Mouse (Mus musculus) liver (tissue): ENCODE results near the gene Pla1a.
"Not testable (repeated sequence)": the region's sequence is repeated elsewhere in the genome, so short reads cannot be mapped to it uniquely, and the experiment has no call there.

Source experiments
- DNase-seq: peaks from one replicate; pipeline ENCODE4 v3.0.0-alpha.2; 2020; ENCODE audit warnings: mixed read lengths

Gene Pla1a

DNA sequence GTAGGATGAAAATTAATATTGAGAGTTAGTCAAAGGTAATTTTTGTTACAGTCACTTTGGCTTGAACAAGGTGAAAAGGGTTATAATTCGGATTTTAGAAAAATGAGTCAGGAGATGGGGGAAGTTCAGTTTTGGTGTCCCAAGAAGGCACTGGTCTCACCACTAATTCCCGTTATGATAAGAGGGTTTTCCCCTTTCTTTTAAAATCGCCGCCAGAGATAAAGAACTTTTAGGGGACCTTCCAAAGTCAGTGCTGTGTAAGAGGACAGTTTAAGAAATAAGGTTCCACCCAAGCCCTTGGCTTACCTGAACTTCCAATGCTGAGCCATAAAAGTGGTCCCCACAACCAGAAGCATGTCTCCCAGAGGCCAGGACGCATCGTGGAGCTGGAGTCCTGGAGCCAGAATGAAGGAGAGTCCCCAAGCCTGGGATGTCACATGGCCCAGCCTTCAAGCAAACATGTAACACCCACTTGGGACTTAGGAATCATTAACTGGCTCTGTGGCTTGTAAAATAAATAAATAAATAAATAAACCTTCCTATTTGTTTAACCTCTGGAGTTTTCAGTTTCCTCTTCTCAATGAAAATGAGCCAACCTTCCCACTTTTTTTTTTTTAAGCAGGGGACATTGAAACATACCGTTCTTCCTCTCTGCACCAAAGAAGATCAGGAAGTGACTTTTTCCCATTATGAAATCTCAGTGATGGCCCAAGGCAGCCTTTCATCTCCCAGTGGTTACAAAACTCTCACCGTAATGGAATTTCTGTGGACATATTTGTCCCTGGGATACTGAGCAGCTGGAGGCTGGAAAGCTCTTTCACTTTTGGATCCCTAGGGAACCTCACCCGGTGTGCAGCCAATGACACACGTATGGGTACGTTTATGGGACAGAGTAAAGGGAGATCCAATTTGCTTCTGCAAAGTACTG lies at the start of gene Pla1a:
Gene Pla1a, minus strand, starts transcription at position 648 of the 928 bp plus-strand sequence.
- no peak for DNase-seq

GRCm38 (mm10) chr16:38481327-38481726 lies 48.4 kb upstream of the Pla1a start:
- peak; percentile 39 for DNase-seq

- DNase-seq, result no peak
Measured at GRCm38 (mm10) chr16:38478296-38478695, 45.4 kb upstream of the Pla1a start.

- not testable (repeated sequence) for DNase-seq
Measured at GRCm38 (mm10) chr16:38477241-38477608, 44.3 kb upstream of the Pla1a start.

DNA sequence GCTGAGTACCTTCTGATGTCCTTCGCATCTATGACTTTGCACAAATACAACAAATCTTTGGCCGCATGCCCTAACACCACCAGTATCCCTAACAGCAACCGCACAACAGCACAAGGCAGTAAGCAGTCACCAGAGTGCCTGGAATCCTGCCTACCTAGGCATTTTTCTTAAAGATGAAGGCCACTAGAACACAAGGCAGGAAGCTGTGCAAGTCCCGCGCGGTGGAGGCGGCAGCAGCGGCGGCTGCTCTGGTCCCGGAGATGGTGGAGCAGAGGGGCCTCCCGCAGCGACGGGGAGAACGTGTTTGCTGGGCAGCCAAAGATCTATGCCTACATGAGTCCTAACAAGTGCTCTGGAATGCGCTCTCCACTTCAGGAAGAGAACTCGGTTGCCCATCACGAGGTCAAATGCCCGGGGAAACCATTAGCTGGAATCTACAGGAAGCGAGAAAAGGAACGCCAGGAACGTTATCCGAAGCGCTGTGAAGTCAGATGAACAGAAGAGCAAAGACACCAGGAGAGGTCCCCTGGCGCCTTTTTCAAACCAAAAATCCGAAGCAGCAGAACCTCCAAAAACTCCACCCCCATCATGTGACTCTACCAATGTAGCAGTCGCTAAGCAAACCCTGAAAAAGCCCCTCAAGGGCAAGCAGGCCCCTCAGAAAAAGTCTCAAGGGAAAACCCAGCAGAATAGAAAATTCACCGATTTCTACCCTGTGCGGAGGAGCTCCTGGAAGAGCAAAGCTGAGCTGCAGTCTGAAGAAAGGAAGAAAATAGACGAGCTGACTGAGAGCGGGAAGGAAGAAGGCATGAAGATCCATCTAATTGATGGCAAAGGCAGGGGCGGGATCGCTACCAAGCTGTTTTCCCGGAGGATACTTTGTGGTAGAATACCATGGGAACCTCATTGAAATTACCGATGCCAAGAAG lies 43.6 kb upstream of the Pla1a start:
- peak; percentile 46 for DNase-seq

DNA sequence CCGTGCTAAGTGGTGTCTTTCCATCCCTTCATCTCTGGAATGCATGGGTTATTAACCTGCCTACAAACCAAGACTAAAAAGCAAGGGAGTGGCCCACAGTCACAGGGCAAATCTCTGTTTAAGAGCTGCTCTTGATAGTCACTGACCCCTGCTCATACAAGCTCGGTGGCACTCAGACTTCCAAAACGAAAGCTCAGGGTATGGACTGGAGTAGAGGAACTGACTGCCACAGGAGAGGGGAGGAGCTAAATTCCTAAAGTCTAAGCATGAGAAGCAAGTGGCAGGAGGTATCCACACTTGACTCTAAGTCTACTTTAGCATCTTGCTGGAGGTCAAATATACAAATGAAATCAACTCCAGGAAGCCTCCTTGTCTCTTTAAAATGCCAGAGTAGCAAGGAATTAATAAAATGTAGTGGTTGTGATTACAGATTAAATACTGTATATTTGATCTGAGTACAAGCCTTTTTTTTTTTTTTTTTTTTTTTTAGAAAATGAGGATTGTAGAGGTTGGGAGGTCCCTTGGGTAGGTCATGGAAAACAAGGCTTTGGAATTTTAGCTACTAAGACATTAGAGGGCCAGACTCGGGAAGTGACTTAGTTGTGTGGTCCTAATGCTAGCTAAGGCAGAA lies 42.9 kb upstream of the Pla1a start:
- no peak for DNase-seq

DNA sequence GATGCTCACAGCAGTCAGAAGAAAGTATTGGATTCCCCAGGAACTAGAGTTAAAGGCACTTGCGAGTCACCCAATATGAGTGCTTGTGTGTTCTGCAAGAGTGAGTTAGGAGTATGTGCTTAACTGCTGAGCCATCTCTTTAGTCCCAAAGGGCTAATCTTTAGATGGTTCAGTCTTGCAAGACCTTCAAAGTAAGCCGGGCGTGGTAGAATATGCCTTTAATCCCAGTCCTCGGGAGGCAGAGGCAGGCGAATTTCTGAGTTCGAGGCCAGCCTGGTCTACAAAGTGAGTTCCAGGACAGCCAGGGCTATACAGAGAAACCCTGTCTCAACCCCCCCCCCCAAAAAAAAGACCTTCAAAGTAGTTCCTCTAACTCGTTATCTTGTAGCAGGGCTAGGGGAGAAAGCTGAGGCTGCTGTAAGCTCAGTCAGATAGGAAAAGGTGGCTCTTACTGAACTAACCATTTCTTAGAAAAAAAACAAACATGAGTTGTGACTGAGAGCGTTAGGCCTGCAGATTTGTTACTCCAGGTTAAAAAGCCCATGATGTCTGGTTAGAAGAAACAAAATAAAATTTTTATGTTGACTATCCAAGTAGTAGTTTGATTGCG lies 41.8 kb upstream of the Pla1a start:
- DNase-seq, result no peak

DNA sequence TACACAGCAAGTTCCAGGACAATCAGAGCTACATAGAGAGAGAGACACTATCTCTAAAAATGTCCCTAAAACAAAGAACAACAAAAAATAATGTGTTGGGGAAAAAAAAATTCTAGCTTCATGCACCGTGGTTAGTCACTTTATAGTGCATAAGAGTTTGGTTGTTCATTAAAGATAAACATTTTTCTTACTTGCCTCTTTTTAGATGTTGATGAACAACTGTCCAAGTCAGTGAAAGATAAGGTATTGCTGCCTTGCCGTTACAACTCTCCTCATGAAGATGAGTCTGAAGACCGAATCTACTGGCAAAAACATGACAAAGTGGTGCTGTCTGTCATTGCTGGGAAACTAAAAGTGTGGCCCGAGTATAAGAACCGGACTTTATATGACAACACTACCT lies 40.7 kb upstream of the Pla1a start:
- no peak for DNase-seq

- no peak for DNase-seq
Measured at GRCm38 (mm10) chr16:38472507-38472873, 39.5 kb upstream of the Pla1a start.

GRCm38 (mm10) chr16:38471697-38472506 lies 39.0 kb upstream of the Pla1a start:
- no peak for DNase-seq

DNA sequence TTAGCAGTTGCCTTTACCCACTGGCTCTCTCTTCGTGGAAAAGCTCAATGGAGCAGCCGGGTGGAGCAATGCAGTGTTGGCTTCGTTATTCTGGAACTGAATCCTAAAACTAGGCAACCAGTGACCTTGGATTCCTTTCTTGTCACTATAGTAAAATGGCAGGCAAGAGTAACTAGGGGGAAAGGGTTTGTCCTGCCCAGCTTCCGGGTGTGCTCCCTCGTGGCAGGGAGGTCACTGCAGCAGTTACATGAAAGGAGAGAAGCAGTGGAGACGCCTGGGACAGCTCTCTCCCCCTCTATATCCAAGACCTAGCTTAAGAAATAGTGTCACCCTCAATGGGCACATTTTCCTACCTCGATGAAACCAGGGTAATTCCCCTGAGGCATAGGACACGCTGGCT lies 36.5 kb upstream of the Pla1a start:
- no peak for DNase-seq

DNA sequence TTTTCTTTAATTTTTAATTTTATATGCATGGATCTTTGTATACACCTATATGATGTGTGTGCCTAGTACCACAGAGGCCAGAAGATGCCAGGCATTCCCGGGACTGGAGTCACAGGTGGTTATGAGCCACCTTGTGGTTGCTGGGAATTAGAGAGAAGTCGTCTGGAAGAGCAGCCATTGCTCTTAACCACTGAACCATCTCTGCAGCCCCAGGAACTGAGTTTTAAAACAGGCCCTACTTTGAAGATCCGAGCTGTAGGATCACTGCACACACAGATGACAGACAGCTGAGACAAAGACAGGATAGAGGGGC lies 35.7 kb upstream of the Pla1a start:
- DNase-seq, result no peak

DNA sequence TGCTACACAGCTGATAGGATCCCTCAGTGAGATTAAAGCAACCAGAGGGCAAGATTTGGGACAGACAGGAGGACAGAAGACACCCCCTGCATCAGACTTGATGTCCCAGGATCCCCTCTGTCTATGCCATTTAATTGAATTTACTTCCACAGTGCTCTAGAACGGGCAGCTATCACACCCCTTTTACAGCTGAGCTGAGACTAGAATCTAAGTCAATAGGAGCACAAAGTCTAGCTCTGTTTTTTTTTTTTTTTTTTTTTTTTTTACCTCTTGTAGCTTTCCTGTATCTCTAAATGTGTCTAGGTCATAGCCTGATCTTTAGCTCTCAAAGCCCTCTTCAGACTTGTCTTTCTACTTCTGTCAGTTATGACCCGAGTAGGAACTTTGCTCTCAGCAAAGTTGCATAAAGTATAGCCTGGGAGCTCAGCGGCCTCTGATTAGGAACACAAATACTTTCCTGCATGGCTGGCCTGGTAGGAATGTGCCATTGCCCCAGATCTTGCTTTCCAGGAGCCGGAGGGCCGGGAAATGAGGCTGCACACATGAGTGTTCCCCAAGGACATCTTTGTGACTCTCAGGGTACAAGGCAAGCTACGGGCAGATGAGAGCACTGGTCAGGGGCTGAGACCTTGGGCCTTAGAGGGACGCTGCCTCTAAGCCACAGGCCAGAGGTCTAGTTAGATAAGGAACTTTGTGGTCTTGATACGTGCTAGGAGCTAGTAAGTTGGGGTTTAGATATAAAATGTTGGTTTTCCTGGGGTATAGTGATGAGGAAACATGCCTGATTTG lies 35.2 kb upstream of the Pla1a start:
- DNase-seq, result no peak

DNA sequence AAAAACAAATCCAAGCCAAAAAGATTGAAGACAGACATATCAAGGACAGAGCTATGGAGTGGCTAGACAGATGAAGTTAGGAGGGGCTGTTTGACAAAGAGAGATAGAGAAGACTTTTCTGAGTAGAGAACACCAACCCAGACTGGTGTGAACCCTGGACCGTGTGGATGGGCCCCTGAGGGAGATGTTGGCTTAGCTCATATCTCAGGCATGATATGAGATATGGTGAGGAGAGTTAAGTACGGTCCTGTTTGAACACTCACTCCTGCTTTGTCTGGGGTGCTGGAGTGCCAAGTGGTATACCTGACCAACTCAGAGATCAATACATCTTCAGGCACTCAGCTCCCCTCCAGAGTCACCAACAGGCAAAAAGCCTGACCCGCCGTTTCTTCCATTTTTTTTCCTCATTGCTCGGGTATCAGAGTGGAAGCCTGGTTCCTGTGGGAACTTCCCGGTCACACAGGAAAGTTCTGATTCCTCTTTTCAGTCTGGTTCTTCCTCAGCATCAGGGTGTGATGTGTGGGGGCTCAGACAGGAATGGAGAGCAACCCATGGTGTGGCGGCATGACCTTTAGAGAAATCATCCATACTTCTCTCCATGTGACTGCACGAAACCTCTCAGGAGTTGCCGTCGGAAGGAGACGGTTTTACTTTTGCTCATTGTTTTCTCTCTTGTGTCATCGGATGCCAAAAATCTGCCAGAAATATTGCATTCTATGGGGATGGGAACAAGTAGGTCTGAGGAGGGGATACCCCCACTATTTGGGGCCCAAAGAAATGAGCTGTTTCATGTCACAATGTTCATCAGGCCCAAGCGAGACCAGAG lies 34.4 kb upstream of the Pla1a start:
- DNase-seq, result no peak

GRCm38 (mm10) chr16:38466089-38466488 lies 33.1 kb upstream of the Pla1a start:
- no peak for DNase-seq

DNA sequence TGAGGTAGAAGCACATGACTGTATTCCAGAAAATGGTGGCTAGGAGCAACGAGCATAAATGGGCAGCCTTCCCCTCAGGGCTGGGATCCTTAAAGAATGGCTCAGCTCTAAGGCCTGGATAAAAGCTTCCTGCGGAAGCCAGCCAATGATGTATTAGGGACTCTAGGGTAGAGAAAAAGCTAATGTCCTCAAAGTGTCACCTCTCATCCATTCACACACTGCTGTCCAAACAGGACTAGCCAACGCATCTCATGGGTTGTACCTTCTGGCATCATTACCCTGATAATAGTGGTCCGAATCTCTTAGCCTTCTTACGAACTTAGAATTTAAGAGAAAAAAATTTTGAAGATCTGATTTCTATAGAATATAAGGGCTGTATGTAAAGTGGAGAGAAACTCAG lies 30.4 kb upstream of the Pla1a start:
- DNase-seq, result no peak

DNA sequence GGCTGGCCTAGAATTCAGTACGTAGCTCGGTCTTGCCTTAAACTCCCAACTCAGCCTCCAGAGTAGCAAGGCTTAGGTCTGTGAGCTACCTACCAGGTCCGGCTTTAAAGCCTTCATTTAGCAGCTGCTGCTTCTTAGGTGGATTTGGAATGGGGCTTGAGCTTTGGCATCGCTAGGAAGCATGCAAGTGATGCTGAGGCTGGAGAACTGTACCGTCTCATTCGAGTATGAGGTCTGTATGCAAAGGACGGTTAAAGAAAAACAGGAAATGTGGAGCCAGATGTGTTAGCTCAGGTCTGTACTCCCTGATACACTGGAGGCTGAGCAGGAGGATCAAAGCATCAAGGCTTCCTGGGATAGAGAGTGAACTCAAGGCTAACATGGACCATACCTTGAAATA lies 29.2 kb upstream of the Pla1a start:
- DNase-seq, result no peak

DNA sequence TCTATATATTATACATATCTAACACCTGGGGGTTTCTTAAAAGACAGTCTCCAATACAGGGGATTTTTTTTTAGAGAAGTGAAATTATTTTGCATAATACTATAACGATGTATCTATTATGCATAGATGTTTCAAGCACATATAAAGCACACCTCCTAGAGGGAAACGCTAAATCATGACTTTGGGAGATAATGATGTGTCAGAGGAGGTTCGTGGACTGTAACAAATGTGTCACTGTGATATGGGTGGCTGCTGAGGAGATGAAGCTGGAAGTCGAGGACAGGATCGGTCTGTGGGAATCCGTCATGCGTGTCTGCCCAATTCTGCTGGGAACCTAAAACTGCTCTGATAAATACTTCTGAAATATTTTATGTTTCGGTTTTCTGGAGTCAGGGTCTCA lies 28.8 kb upstream of the Pla1a start:
- DNase-seq, result no peak

GRCm38 (mm10) chr16:38459990-38460389 lies 27.0 kb upstream of the Pla1a start:
- DNase-seq, result no peak

DNA sequence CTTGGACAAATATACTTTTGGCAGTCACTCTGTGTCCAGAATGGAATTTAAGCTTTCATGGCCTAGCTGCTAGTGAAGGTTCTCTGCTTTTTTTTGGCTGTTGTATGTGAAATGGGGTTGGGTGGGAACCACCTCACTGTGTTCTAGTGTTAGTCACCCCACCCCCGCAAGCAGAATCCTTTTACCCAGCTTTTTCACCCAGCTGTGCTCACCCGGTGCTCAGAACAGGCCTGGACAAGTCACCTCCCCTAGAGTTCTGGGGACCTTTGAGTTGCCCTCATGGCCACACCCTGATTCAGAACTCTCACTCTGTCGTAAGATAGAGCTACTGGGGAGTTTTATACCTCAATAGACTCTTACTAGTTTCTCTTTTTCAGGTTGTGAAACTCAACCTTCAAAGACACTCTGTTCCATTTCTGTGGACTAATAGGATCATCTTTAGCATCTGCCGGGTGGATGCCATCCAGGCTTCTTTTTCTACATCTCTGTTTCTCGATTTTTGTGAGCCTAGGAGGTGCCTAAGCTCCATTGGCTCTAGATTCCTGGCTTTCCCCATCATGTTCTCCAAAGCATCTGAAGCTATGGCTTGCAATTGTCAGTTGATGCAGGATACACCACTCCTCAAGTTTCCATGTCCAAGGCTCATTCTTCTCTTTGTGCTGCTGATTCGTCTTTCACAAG lies 25.8 kb upstream of the Pla1a start:
- no peak for DNase-seq
